Mouse (Mus musculus) lung, postnatal 4 days (tissue): Measurements from ENCODE around the gene Gm11568.
A peak's percentile ranks its signal among the peaks of the same experiment; 100 is the strongest.
"Not testable (repeated sequence)": the region's sequence is repeated elsewhere in the genome, so short reads cannot be mapped to it uniquely, and the experiment has no call there.

Experiments used
- DNase-seq, 2 experiments: peaks; one replicate each; pipeline ENCODE4 v3.0.0; 2021

Gene Gm11568

DNA sequence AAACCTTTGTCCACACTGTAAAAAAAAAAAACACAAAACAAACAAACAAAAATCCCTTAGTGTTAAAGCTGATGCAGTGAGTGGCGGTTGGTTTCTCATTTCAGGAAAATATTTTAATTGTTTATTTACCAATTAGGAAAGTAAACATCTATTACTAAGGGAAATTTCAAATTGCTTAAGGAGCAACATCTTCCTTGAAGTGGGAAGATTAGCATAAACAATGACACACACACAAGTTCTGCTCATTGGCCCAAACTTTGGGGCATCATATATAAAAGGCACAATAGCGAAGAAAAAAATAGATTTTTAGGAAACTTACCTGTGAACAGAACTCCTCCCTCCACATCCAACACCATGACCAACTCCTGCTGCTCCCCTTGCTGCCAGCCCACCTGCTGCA is at the start of gene Gm11568:
Gene Gm11568 (plus strand): TSS at position 301 of the 400 bp plus-strand sequence.
- no peak for DNase-seq

DNA sequence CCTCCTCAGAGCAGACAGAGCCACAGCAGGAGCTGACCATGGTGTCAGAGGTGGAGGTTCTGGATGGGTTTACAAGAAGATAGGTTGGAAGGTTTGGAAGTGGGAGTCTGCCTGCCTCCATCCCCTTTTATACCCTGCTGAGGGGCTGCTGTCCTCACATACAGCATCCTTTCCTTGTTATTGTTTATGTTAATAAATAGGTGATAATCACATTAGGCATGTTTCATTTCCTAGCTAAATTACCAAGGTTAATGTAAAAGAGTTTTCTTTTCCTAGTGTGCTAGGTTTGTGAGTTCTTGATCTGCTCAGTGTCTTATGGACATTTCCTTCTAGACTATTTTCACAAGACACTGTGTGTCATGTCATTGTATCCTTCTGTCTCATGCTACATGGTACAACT is 47.9 kb upstream of the Gm11568 start, which contains the start of gene Krtap4-13:
Gene Krtap4-13 (minus strand): TSS at position 101 of the 400 bp plus-strand sequence.
- not testable (repeated sequence) for DNase-seq

DNA sequence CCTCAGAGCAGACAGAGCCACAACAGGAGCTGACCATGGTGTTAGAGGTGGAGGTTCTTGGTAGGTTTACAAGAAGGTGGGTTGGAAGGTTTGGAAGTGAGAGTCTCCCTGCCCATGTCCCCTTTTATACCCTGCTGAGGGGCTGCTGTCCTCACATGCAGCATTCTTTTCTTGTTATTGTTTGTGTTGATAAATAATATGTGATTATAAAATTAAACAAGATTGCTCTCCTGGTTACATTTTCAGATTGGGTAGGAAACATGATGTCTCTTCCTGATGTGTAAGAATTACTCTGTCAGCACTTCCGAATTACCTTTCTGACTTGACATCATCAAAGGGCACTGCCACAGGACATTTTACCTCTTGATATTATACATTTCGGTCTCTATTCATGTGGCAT is 42.2 kb upstream of the Gm11568 start, which contains the start of gene Gm11564:
Gene Gm11564 (minus strand): TSS at position 101 of the 400 bp plus-strand sequence.
- DNase-seq = not testable (repeated sequence)

DNA sequence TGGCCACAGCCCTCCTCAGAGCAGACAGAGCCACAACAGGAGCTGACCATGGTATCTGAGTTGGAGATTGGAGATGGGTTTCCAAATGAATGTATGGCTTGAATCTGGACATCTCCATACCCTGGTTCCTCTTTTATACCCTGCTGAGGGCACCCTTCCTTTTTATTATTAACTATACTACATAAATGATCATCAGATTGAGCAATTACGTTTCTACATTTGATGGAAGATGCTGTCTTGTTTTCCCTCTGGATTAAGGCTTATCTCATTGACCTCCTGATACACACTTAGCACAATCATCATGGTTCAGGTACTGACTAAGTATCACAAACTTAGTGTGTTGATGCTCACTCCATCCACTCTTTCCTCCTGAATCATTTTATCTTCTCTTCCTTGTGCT is 19.8 kb upstream of the Gm11568 start, which contains the start of gene 2300003K06Rik:
Gene 2300003K06Rik (minus strand): TSS at position 101 of the 400 bp plus-strand sequence.
- DNase-seq = no peak

DNA sequence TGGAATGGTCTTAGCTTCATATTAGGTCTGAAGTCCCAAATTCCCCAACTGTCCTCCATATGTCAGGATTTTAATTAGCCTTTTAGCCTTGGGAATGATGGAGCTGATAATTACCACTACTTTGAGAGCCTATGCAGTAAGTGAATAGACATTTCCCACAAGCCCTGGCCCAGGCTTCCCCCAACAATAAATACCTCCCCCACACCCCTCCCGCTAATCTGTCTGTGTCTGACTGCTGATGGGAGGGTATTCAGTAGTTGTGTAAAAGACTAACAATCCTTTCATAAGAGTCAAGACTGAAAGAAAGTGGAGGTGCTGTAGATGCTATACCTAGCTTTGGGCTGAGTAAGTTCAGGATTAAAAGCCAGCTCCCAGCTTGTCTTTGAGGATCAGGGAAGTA is 15.5 kb upstream of the Gm11568 start:
- DNase-seq = no peak

DNA sequence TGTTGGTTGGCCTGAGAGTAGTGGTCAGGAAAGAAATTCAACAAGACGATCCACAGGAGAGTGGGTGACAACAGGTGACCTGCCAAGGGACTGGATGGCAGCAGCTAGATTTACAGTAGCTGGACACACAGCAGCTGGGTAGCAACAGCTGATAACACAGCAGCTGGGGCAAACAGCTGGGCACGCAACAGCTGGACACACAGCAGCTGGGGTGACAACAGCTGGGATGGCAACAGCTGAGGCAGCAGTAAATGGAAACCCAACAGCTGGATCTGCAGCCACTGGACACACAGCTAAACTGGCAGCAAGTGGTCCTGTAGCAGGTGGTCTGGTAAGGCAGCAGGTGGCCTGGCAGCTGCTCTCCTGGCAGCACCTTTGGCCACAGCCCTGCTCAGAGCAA is 11.0 kb upstream of the Gm11568 start:
- no peak for DNase-seq

DNA sequence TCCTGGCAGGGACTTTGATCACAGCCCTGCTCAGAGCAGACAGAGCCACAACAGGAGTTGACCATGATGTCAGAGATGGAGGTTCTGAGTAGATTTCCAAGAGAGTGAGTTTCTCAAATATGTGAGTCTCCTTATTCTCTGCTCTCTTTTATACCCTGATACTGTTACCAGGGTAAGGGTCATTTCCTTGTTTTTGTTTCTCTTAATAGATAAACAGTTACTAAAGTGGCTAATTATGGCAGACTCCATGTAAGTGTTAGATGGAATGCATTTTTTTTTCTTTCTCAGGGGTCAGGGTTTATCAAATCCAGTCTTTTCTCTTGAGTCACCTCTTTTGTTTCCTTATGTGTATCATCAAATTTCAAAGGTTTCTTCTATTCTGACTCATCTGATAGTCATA is 6.2 kb upstream of the Gm11568 start, which contains the start of gene Krtap4-16:
Gene Krtap4-16 (minus strand): TSS at position 101 of the 400 bp plus-strand sequence.
- no peak for DNase-seq

DNA sequence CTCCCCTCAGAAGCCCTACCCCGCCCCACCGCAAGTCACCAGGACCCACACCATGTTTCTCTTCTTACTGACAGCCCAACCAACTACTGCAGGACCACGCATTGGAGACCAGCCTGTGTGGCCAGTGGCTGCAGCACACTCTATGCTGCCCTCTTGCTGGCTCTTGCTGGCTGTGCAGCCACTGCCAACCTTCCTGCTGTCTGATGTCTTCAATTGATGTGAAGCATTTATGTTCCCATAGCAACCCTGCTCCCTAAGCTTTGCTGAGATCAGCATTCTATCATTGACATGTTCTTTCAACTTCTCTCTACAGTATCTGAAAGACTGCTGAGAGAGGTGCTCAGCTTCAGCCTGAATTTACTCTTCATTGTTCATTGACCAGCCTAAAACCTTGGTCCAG is 3.6 kb upstream of the Gm11568 start:
- DNase-seq = peak in 1 of 2 experiments; percentile 19

DNA sequence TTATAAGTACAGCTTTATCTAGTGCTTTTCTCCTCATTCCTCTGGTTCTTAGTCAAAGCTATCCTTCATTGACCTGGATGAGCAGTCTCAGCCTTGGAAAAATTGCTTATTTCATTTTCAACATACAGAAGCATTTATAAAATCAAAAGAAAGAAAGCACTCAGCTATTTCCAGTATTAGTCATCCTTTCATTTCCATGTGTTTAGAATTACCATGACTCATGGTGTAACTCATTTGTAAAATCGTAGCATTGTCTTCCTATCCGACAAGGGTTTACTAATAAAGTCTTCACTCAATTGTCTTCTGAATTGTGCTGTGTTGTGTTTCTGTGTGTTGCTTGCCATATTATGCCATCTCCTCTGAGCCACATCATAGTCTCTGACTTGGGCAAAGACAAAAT is 1.0 kb downstream of the Gm11568 start:
- DNase-seq = no peak

DNA sequence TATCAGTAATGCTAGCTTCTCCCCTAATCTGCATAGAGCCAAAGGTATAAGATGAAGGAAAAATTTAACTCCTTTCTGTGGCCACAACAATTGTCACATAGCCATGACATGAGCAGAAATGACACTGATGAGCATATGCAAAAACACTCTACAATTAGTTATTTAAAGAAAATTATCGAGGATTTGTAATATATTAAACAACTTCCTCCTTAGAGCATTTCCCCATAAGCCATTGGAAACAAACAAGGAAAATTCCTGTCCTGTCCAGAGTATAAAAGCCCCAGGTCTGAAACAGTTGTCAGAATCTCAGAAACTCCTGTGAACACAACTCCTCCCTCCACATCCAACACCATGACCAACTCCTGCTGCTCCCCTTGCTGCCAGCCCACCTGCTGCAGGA is 6.5 kb downstream of the Gm11568 start, which contains the start of gene Gm11559:
Gene Gm11559 (plus strand): TSS at position 301 of the 400 bp plus-strand sequence.
- not testable (repeated sequence) for DNase-seq

DNA sequence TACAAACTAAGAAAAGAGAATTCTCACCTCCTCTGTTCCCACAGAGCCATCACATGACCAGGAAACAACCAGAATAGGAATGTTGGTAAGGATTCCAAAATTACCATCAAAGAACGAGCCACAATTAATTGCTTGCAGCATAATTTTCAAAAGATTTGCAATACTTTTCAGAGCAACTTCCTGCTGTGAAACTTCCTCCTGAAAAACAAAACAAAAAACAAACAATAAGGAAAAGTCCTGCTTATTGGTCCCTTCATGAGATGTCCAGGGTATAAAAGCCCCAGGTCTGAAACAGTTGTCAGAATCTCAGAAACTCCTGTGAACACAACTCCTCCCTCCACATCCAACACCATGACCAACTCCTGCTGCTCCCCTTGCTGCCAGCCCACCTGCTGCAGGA is 15.4 kb downstream of the Gm11568 start, which contains the start of gene Krtap9-1:
Gene Krtap9-1 (plus strand): TSS at position 301 of the 400 bp plus-strand sequence.
- DNase-seq = not testable (repeated sequence)

DNA sequence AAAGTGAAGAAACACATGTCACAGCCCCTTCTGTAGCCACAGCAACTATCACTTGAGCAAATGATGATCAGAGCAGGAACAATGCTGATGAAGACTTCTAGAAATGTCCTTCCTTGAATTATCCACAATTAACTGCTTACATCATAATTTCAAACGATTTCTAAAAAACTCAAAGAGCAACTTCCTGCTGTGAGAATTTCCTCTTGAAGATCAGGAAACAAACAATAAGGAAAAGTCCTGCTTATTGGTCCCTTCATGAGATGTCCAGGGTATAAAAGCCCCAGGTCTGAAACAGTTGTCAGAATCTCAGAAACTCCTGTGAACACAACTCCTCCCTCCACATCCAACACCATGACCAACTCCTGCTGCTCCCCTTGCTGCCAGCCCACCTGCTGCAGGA is 21.2 kb downstream of the Gm11568 start, which contains the start of gene Gm11567:
Gene Gm11567 (plus strand): TSS at position 301 of the 400 bp plus-strand sequence.
- not testable (repeated sequence) for DNase-seq

DNA sequence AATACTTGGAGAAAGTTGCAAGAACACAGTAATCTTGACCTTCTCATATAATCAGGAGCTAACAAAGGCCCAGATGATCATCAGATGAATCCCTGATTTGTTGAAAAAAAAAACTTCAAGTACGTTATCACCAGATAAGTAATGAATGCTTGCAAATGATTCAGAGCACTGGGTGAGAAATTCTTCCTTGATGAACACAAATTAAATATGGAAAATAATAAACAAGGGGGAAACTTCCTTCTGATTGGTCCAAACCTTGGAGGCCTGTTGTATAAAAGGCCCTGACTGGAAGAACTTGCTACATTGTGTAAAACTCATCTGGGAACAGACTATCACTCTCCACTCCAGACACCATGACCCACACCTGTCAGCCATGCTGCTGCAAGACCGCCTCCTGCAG is 49.9 kb downstream of the Gm11568 start, which contains the start of gene Krtap31-1:
Gene Krtap31-1 (plus strand): TSS at position 301 of the 400 bp plus-strand sequence.
- no peak for DNase-seq
